Mouse (Mus musculus) heart, embryonic 11.5 days (tissue): ENCODE data around the gene Fam213a. TPM values are rescaled to one million over a fixed set of nuclear protein-coding genes. Genes with fewer than 3 reads are reported as not detected.

Experiments
- ATAC-seq: fragments of 200-750 bp; cut with Nextera tagmentation; replicated peaks from 2 replicates; pipeline ENCODE4 v1.8.0; 2017; ENCODE audit warnings: moderate library complexity; ENCODE audit not compliant: insufficient number of reproducible peaks, low FRiP score, low TSS enrichment
- H3K27ac ChIP-seq: fragments of 300-500 bp; sonication (generic); 2 replicates; pipeline ENCODE4 v1.5.1; 2014; ENCODE audit warnings: mild to moderate bottlenecking, low read depth, low read length
- H3K27me3 ChIP-seq: fragments of 300-500 bp; sonication (generic); 2 replicates; pipeline ENCODE4 v1.6.1; 2014; ENCODE audit warnings: mild to moderate bottlenecking, low read length, mixed read lengths; ENCODE audit not compliant: control insufficient read depth, insufficient read depth
- H3K36me3 ChIP-seq: fragments of 300-500 bp; sonication (generic); 2 replicates; pipeline ENCODE4 v1.6.1; 2014; ENCODE audit warnings: mild to moderate bottlenecking, low read length, moderate library complexity, mixed read lengths; ENCODE audit not compliant: control insufficient read depth, insufficient read depth
- H3K4me1 ChIP-seq: fragments of 300-500 bp; sonication (generic); 2 replicates; pipeline ENCODE4 v1.6.1; 2014; ENCODE audit warnings: low read length; ENCODE audit not compliant: control insufficient read depth, insufficient read depth
- H3K4me2 ChIP-seq: fragments of 300-500 bp; sonication (generic); 2 replicates; pipeline ENCODE4 v1.6.1; 2014; ENCODE audit warnings: mild to moderate bottlenecking, moderate library complexity
- H3K4me3 ChIP-seq: fragments of 300-500 bp; sonication (generic); 2 replicates; pipeline ENCODE4 v1.5.1; 2014; ENCODE audit warnings: low read depth, low read length
- H3K9ac ChIP-seq: fragments of 300-500 bp; sonication (generic); 2 replicates; pipeline ENCODE4 v1.6.1; 2014; ENCODE audit warnings: mild to moderate bottlenecking, low read depth, low read length, moderate library complexity
- H3K9me3 ChIP-seq: fragments of 300-500 bp; sonication (generic); replicated peaks from 2 replicates; pipeline ENCODE4 v1.6.1; 2016; ENCODE audit warnings: low read length; ENCODE audit not compliant: control insufficient read depth
- WGBS: fragments of 180-500 bp; shearing (Covaris S2); extraction: QIAGEN DNeasy Blood & Tissue Kit; methylation state at CpG from one replicate; pipeline ENCODE4 v1.1.7; 2014; ENCODE audit not compliant: insufficient replicate concordance; 5-methylcytosine and 5-hydroxymethylcytosine counted together
- polyA plus RNA-seq: library from polyadenylated mRNA; unstranded; fragments of >200 nt; fragmentation: Nextera tagmentation; extraction: Ambion mirVana; gene quantifications from 2 replicates; pipeline ENCODE4 v1.2.1, GENCODE M21; 2014

Fam213a gene
- polyA plus RNA-seq, 1 experiment from 2014 or later: 75.4 TPM

DNA sequence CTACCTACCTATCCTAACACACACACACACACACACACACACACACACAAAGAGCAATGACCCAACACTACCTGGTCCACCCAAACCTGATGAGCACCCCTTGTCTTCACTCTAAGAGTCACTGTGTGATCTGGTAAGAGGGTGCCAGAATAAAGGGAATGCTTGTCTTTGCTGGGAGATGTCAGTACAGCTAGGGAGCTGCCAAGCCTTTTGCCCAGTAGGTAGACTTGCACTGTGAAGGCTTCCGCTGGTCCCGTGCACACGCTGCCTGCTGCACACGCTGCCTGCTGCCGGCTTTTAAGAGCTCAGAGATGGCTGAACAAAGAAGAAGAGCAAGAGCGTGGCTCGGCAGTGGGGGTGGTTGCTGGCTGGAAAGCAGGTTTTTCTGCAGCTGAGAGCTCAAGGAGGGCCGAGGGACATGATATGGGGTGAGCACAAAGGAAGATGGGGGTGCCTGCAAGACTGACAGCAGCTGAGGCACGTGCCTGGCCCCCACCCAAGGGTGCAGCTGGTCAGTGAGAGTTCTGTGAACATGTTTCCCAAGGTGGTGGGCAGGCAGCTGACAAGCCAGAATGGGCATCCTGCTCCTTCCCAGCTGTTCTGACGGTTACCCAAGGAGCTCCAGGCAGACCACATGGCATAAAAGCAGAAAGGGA, 57.9 kb downstream of the Fam213a start:
- Histone ChIP-seq H3K27ac (peak overlapping the region; percentile 75), H3K4me1 (peaks cover 65% of the 10 kb centered on the region), H3K9ac (peak overlapping the region; percentile 62), H3K36me3 (no peaks in the 10 kb centered on the region), H3K9me3 (no peaks in the 10 kb centered on the region), H3K4me2 (peak overlapping the region; percentile 42), H3K27me3 (no peaks in the 10 kb centered on the region), H3K4me3 (no peak overlapping the region)
- ATAC-seq: no peak
- WGBS: 27% methylated on average over 10 of the region's 10 CpGs

DNA sequence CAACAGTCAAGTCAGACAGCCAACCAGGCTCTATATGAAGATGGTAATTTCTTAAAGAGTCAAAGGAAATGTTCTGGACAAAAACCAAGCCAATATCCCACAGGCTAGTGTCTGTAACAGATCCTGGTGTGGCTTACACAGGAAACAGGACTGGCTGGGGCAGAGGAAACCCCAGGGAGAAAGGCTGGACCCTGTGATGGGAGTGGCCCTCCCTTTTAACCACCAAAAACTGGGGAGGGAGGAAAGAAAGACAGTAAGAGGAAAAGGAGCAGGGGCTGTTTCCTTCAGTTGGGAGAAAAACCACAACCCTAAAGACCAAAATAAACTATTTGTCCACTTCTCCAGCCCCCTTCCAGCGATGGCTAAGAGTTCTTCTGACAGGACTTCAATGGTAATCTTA, 58.4 kb downstream of the Fam213a start:
- Histone ChIP-seq H3K4me2 (no peak overlapping the region), H3K27me3 (no peaks in the 10 kb centered on the region), H3K9ac (no peak overlapping the region), H3K27ac (peak overlapping the region; percentile 75; the same call in 1 of the 2 replicates), H3K4me3 (no peak overlapping the region), H3K4me1 (peaks cover 67% of the 10 kb centered on the region), H3K9me3 (no peaks in the 10 kb centered on the region), H3K36me3 (no peaks in the 10 kb centered on the region)
- WGBS: 44% methylated on average over 1 of the region's 1 CpGs
- ATAC-seq: no peak

DNA sequence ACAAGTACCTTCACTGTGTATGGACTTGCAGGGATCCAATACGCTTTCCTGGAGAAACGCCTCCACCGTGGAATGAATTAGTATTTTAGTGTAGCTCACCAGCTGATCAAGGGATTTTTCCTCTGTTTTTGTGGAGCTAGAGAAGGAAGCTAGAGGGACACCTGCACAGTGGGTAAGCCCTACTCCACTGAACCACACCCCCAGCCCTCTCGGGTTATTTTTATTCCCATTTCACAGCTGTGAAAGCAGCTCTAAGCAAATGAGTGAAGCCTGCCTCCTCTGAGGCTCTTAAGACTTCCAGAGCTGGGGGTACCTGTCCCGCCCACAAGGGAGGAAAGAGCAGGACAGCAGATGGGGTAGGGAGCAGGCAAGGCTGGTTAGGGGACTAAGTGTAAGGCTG, 60.2 kb downstream of the Fam213a start:
- no peak overlapping the region for H3K9ac ChIP-seq
- H3K4me3 ChIP-seq: no peak overlapping the region
- H3K27ac ChIP-seq: no peak overlapping the region
- H3K4me1 ChIP-seq: peaks cover 56% of the 10 kb centered on the region
- no peaks in the 10 kb centered on the region for H3K9me3 ChIP-seq
- no peaks in the 10 kb centered on the region for H3K36me3 ChIP-seq
- 73% methylated on average over 5 of the region's 5 CpGs for WGBS
- ATAC-seq: no peak
- H3K4me2 ChIP-seq: no peak overlapping the region
- no peaks in the 10 kb centered on the region for H3K27me3 ChIP-seq

DNA sequence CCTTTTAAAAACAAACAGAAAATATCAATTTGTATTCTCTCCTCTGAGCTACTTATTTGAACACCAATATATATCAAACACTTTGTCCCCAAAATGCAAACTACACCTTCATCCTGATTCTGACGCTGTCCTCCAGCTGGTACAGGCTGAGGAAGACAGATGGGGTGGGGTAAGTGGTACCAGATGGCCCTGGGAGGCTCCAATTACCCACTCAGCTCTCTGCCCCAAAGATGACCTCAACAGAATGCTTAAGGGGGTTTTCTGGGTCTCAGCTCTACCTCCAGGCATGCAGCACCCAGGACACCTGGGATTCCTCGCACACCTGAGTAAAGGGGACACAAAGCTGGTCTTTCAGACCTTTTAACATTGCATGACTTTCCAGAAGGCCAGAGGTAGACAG, 60.9 kb downstream of the Fam213a start:
- no peak for ATAC-seq
- no peaks in the 10 kb centered on the region for H3K27me3 ChIP-seq
- no peak overlapping the region for H3K4me2 ChIP-seq
- WGBS: 65% methylated on average over 2 of the region's 2 CpGs
- no peak overlapping the region for H3K4me3 ChIP-seq
- no peak overlapping the region for H3K9ac ChIP-seq
- H3K4me1 ChIP-seq: peaks cover 56% of the 10 kb centered on the region
- no peaks in the 10 kb centered on the region for H3K9me3 ChIP-seq
- H3K36me3 ChIP-seq: no peaks in the 10 kb centered on the region
- no peak overlapping the region for H3K27ac ChIP-seq

DNA sequence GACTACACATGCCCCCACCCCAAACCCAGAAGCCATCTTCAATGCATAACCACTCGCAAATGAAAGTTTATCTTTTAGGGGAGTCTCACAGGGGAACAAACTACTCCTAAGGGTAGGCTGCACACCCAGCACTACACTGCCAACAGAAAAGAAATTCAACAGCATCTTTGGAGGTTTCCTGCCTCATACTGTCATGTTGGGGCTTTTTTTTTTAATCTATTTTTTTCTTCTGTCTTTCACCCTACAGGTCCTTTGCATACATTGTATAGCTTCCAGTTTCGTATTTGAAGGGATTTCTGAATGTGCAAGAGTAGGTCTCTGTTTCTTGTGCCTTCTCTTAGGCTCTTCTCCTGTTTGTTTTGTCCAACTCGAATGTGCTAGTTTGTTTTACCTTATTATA, 61.3 kb downstream of the Fam213a start:
- Histone ChIP-seq H3K27me3 (no peaks in the 10 kb centered on the region), H3K4me2 (no peak overlapping the region), H3K27ac (no peak overlapping the region), H3K9me3 (no peaks in the 10 kb centered on the region), H3K4me1 (peaks cover 56% of the 10 kb centered on the region), H3K4me3 (no peak overlapping the region), H3K9ac (no peak overlapping the region), H3K36me3 (no peaks in the 10 kb centered on the region)
- ATAC-seq: no peak
- 74% methylated on average over 3 of the region's 3 CpGs for WGBS

DNA sequence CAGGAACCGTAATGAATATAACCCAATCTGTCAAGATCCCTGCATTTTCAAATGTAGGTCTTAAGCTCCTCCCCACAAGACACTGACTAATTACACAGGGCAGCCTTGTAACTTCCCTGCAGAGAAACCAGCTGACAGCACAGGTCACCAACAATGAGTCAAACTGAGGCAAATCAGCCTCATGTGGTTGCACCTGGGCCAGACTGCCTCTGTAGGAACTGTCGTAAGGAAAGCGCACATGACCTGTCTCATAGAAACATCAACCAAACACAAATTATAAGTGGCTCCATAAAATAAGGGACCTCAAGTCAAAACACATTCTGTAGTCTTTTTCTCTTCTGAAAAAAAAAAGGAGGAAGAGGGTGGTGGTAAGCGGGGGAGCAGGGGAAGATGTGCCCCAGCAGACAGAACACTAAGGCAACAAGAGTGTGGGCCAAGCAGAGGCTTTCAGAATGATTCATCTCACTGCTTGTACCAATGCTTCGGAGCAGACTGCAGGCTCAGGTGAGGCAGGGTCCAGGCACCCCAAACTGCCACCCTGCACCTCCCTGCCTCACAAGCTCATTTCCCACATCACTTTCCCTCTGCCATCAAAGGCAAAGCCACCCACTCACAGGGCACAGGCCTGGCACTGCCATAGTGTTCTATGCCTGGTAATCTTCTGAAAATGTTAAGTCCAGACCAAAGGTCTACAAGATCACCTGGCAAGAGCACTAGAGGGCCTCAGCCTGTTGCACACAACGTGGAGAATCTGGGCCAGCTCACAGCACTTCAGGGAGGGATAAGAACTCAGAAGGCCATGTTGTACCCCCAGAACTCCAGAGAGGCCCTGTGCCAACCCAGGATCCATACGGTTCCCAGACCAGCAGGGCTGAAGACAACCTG, 63.6 kb downstream of the Fam213a start:
- no peak for ATAC-seq
- Histone ChIP-seq H3K9me3 (no peaks in the 10 kb centered on the region), H3K4me1 (peaks cover 34% of the 10 kb centered on the region), H3K4me2 (no peak overlapping the region), H3K9ac (no peak overlapping the region), H3K36me3 (no peaks in the 10 kb centered on the region), H3K4me3 (no peak overlapping the region), H3K27ac (no peak overlapping the region), H3K27me3 (no peaks in the 10 kb centered on the region)
- WGBS: 84% methylated on average over 7 of the region's 7 CpGs

DNA sequence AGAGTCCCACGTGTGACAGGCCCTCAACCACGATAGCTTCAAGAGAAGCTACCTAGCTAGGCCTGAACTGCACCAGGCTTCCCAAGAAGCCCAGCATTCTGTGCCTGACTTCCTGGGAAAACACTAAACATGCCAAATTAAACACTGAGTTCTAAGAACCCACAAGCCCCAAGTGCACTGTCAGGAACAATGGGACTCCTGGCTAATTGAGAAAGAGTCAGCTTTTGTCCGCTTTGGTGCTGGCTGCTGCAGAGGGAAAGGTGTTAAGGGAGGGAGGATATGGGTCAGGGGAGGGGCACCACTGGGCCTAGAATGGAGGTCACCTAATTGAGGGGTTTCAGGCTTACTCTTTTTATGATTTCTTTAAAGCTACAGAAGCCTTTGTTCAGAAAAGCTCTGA, 64.5 kb downstream of the Fam213a start:
- no peak overlapping the region for H3K9ac ChIP-seq
- H3K4me3 ChIP-seq: no peak overlapping the region
- ATAC-seq: 0 out of 2 replicates have a peak, but pooled peaks have one; percentile 3
- 60% methylated on average over 3 of the region's 3 CpGs for WGBS
- peaks cover 29% of the 10 kb centered on the region for H3K4me1 ChIP-seq
- H3K27ac ChIP-seq: peak overlapping the region; percentile 37; the same call in 1 of the 2 replicates
- no peaks in the 10 kb centered on the region for H3K27me3 ChIP-seq
- H3K9me3 ChIP-seq: no peaks in the 10 kb centered on the region
- H3K4me2 ChIP-seq: no peak overlapping the region
- no peaks in the 10 kb centered on the region for H3K36me3 ChIP-seq

DNA sequence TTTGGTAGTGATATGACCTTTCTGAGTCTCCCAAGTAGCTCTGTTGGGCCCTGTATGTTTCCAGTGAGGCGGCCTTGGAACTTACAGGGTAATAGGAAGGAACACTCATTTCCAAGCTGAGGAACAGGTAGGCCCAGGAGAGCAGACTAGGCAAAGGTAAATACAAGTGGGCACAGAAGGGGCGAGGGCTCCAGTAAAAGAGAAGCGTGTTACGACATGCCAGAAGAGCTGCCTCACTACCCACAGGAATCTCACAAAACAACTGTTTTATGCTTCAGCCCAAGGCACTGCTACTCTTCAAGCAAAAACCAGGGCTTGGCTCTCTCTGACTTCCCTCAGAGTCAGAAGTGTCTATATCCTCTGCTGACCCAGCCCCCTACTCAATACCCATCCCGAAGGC, 65.1 kb downstream of the Fam213a start:
- Histone ChIP-seq H3K27ac (peak overlapping the region; percentile 41; the same call in 1 of the 2 replicates), H3K4me3 (no peak overlapping the region), H3K27me3 (no peaks in the 10 kb centered on the region), H3K4me1 (peaks cover 27% of the 10 kb centered on the region), H3K9me3 (no peaks in the 10 kb centered on the region), H3K9ac (no peak overlapping the region), H3K4me2 (no peak overlapping the region), H3K36me3 (no peaks in the 10 kb centered on the region)
- ATAC-seq: 0 out of 2 replicates have a peak, but pooled peaks have one; percentile 15
- 90% methylated on average over 5 of the region's 5 CpGs for WGBS
